In the genomic region with DNA sequence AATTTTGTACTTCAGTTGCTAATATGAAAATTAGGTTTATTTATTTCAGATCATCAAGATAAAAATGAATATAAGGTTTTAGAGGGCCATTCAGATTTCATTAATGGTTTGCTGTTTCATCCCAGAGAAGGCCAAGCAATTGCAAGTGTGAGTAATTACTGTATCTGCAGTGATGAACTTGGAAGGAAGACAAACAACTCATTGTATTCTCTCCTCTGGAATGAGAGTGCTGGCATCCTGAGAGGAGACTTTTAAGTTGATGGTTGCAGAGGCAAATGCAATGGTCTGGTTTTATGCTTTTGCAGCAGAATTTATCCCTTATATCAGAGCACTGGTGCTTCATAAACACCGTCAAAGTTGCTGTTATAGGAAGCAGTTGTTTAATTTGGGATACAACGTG, we compare ENCODE assay signal across 28 mouse cellular contexts.
"Had no signal": no experiment of that assay in that cellular context is flagged by ENCODE, and none has a peak within 500 bp of the region (broad histone marks: within the 10 kb centered on the region; RNA-seq: fewer than 3 reads in every experiment).

No protein-coding gene starts in this region.

- H3K4me3 ChIP-seq: heart, embryonic 10.5 days; heart, embryonic 12.5 days; heart, embryonic 13.5 days; heart, embryonic 15.5 days; hindbrain, embryonic 10.5 days; hindbrain, embryonic 12.5 days; hindbrain, embryonic 13.5 days; hindbrain, embryonic 15.5 days; intestine, embryonic 15.5 days; kidney, embryonic 15.5 days; left cerebral cortex, adult 2 months had no signal

- DNase-seq: heart, postnatal 14 days; heart, postnatal 36 days; heart, postnatal 4 days; kidney, adult 11 months; kidney, adult 18-20 months; kidney, adult 2 months; kidney, adult 8-10 months; kidney, adult 9 months; kidney, postnatal 10 days; kidney, postnatal 14 days; kidney, postnatal 25 days; kidney, postnatal 36 days; kidney, postnatal 4 days; layer of hippocampus, postnatal 36 days had no signal

- H3K27ac ChIP-seq: heart, embryonic 10.5 days; heart, embryonic 13.5 days; heart, embryonic 15.5 days; hindbrain, embryonic 10.5 days; hindbrain, embryonic 12.5 days; hindbrain, embryonic 13.5 days; hindbrain, embryonic 14.5 days; hindbrain, embryonic 15.5 days; hindbrain, postnatal 0 days; intestine, embryonic 15.5 days; kidney, embryonic 15.5 days; kidney, postnatal 0 days; left cerebral cortex, adult 2 months had no signal
